Mouse (Mus musculus): ENCODE data around the gene Foxa2.

Foxa2 gene

GRCm38 (mm10) chr2:148004554-148005521 is 41.9 kb downstream of the Foxa2 start:
- no peak for DNase-seq (ENCODE audit: low read depth, low spot score)

GRCm38 (mm10) chr2:148003511-148003910 is 43.3 kb downstream of the Foxa2 start:
- DNase-seq (ENCODE audit: low read depth, low spot score), result no peak

GRCm38 (mm10) chr2:147998206-147998966 is 48.4 kb downstream of the Foxa2 start:
- no peak for DNase-seq (ENCODE audit: low read depth, low spot score)

- DNase-seq (ENCODE audit: low read depth, low spot score), result no peak
Observed at GRCm38 (mm10) chr2:147996781-147997180, 50.0 kb downstream of the Foxa2 start.

- DNase-seq (ENCODE audit: low read depth, low spot score), result no peak
Observed at GRCm38 (mm10) chr2:147993821-147994220, 52.9 kb downstream of the Foxa2 start.

GRCm38 (mm10) chr2:147992935-147993679 is 53.7 kb downstream of the Foxa2 start:
- DNase-seq (ENCODE audit: low read depth, low spot score), result no peak
